Mouse (Mus musculus): Measurements from ENCODE around the gene Zbtb11.
"Not testable (repeated sequence)": the region's sequence is repeated elsewhere in the genome, so short reads cannot be mapped to it uniquely, and the experiment has no call there.

Zbtb11 gene

GRCm38 (mm10) chr16:56038090-56038489 is 64.4 kb downstream of the Zbtb11 start:
- no peak for DNase-seq (ENCODE audit: low spot score)

GRCm38 (mm10) chr16:56048038-56048437 is 74.4 kb downstream of the Zbtb11 start, which contains the start of gene Senp7:
Gene Senp7 (plus strand): TSS chr16:56048338.
- not testable (repeated sequence) for DNase-seq (ENCODE audit: low spot score)

- DNase-seq (ENCODE audit: low spot score): no peak
These were observed 82.2 kb downstream of the Zbtb11 start for GRCm38 (mm10) chr16:56055911-56056310.

GRCm38 (mm10) chr16:56056944-56057590 is 83.4 kb downstream of the Zbtb11 start:
- no peak for DNase-seq (ENCODE audit: low spot score)

GRCm38 (mm10) chr16:56058151-56058550 is 84.5 kb downstream of the Zbtb11 start:
- no peak for DNase-seq (ENCODE audit: low spot score)
